Mouse (Mus musculus): ENCODE data around the gene Rapgef1. TPM values are rescaled to one million over a fixed set of nuclear protein-coding genes. Genes with fewer than 3 reads are reported as not detected.
A peak's percentile ranks its signal among the peaks of the same experiment; 100 is the strongest.
"Not testable (repeated sequence)": the region's sequence is repeated elsewhere in the genome, so short reads cannot be mapped to it uniquely, and the experiment has no call there.

Gene Rapgef1
- total RNA-seq, 2 experiments from 2014 or later, result 45.4 to 49.9 TPM

DNA sequence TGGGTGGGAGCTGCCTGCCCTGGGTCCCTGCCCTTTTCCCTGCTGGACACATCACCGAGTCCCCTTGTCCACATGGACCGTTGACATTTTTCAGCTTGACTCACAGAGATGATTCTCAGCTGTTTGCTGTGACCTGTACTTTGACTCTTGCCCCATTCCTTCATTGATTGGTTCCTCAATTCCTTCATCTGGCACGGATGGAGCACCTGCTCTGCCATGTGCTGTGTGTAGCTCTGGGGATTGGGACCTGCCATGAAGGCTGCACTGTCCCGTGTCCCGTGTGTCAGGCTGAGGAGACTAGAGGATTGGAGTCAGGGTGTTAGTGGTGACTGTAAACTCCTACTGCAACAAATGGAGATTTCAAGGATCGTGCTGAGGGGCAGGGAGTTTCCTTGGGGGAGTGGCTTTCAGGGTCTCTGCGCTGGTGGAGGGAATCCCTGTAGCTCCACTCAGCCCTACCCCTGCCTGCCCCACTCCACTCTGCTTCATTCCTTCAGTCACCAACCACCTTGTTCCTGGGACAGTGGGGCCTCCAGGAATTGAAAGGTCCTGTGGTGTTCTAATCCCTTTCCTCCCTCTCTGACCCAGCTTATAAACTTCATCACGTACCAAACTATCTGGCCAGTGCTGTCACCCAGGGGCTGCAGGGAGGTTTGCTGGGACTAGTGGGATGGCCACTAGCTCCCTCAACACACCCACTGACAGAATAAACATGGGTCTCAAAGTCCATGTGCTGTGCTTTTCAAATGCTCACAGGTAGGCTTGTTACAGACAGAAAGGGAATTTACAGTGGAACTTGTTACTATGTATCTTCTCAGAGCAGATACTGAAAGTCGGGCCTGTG, 3.9 kb downstream of the Rapgef1 start:
- DNase-seq, result no peak

DNA sequence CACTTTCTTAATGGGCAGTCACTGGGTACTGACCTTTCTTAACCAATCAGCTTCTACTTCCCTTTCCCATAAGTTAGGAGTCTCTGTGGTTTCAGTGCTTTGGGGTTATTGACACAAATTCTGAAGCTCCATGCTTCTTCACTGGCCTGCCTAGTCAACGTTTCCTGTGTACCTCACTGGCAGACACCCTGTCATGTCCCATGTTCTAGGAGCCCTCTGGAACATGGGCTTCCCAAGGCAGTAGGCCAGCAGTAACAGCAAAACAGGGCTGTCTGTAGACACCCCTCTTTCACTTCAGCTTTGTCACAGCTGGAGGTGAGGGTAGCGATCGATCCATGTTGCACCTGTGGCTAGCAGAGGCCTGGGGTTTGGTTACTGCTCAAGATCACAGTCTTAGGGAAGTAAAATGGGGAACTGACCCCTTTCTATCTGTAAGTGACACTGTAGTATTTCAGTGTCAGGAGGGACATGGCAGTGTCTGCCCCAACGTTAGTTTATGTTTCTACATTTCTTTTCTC, 4.6 kb downstream of the Rapgef1 start:
- DNase-seq, result no peak

DNA sequence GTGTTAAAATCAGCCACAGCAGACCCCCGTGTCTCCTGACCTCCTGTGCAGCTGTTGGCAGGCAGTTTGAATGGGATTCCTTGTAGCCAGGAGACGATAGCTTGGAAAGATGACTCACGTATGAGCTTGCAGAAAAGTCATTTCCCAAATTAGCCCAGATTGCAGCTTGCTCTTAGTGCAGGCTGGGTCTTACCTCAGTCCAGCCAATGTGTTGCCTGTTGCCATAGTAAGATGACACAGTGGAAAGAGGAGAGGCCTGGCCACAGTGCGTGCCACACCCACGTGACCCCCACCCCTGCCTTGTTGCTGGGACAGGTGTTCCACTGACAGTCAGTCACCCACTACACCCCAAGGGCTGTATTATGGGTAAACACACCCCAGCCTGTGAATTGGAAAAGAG, 5.2 kb downstream of the Rapgef1 start:
- peak; percentile 69 to 70 for DNase-seq

DNA sequence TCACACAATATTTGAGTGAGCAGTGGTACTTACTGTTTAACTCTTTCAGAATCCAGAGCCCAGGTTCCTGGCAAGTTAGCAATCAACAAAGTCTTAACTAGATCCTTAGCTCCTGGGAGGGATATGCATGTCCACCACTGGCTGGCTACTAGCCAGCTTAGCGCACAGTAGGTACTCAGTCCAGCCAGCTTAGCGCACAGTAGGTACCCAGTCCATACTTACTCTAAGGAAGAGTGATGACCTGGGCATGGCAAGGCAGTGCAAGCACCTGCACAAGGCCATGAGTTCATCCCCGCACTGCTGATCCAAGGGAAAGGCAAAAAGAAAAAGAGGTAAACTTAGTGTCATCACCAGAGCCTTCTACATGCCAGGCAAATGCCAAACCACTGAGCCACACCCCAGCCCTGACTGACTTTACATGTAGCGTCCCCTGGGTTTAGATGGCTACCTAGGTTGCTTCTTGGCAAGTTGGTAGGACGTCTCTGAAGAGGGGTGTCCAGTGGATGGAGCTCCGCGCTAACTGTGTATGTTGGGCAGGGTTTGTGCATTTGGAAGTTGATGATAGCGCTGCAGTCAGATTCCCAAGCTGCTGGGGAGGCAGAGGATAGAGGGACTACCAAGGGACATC, 6.2 kb downstream of the Rapgef1 start:
- DNase-seq, result no peak

DNA sequence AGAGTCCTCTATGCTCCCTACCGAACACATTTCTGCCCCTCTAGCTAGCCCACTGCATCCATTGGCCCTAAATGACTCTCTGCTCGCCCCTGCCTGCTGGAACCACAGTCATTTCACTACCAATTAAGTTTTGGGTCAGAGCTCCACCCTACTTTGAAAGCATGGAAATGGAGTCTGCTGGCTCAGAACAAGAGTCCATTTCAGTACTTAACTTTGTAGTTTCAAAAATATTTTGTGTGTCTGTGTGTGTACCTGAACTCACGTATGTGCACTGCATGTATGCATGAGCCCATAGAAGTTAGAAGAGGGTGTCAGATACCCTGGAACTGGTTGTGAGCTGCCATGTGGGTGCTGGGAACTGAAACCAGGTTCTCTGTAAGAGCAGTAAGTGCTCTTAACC, 7.8 kb downstream of the Rapgef1 start:
- no peak for DNase-seq

DNA sequence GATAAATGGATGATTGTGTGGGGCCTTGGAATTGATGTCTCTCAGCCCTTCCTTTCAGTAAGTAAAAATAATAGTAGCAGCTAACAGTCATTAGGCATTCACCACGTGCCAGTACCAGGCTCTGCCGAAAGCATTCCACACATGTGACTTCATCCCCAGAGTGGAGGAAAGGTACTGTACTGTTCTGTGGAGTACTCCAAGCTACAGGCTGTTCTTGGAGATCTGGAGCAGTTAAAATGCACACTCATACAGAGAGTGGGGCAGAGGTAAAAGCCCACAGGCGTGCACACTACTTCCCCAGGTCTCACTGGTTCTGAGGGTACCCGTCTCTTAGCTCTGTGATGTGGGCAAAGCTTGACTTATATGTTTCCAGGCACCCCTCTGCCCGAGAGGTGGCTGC, 8.7 kb downstream of the Rapgef1 start:
- DNase-seq, result peak in 1 of 2 experiments; percentile 37

DNA sequence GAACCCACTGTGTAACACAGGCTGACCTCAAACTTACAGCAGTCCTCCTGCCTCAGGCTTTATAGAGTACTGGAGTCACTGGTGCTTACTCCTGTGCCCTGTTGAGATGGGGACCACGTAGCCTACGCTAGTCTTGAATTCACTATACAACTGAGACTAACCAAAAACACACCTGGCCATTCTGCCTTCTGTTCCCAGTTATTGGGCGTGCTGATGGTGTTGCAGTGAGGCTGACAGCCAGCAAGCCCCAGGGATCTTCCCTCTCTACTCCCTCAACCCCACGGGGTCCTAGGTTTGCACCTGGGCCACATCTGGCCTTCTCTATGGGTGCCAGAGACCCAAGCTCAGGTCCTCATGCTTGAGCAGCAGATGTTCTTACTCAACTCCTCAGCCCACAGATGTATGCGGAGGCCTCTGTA, 9.3 kb downstream of the Rapgef1 start:
- no peak for DNase-seq

DNA sequence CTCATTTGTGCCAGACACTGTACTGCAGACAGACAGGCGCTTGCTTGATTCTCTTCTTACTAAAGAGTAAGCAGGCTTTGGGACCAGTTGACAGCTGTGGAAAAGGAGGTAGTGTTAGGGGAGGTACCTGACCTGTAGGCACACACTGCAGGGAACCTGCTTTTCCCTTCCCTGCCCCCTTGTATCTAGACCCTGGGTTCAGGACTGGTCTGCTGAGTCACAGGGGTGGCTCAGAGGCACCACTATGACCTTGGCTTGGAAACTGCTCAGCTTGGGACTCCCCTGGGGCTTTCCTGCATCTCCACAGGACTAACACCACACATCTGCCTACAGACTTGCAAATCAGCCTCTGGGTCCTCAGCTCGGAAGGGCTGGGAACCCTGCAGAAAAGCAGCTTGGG, 9.8 kb downstream of the Rapgef1 start:
- peak; percentile 75 to 79 for DNase-seq

DNA sequence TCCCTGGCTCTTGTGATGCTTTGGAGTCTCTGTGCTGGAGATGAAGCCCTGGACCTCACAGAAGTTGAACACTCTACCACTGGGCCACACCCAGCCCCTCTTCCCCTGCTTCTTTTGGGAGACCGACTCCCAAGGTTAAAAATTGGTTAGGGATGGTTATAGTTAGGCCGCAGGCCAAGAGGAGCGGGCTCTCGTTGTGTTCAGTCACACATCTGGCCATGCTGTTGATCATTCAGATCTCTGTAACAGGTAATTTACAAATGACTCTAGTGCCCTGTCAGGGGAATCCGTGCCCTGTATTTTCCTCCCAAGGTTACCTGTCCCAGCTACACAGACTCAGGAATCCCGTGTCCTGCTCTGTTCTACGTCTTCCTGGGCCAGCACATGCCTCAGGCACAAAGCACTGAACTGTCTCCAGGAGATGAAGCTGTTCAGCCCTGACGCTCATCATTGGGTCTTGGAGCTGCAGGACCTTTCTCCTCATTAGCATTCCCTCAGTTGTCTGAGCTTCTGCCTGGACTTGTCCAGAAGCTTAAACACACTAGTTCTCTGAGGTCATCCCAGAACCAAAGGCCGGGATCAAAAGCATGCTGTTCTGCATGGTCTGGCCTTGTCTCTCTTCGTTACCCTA, 10.7 kb downstream of the Rapgef1 start:
- no peak for DNase-seq

DNA sequence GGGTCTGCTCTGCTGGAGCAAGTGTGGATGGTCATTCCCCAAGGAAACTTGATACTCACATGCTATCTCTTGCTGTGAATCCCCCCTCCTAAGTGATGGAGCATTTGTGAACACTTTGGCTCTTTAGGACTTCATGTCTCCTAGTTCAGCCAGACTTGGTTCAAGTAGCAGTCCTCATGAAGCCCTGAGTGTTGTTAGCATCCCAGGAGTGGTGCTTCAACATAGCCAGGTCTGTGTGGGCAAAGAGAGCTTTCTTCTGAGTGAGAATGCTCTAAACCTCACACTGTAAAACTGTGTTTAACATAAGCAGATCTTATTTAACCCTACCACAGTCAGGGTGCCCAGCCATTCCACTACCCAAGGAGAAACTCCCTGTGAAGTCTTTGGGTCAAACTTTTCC, 11.5 kb downstream of the Rapgef1 start:
- no peak for DNase-seq

DNA sequence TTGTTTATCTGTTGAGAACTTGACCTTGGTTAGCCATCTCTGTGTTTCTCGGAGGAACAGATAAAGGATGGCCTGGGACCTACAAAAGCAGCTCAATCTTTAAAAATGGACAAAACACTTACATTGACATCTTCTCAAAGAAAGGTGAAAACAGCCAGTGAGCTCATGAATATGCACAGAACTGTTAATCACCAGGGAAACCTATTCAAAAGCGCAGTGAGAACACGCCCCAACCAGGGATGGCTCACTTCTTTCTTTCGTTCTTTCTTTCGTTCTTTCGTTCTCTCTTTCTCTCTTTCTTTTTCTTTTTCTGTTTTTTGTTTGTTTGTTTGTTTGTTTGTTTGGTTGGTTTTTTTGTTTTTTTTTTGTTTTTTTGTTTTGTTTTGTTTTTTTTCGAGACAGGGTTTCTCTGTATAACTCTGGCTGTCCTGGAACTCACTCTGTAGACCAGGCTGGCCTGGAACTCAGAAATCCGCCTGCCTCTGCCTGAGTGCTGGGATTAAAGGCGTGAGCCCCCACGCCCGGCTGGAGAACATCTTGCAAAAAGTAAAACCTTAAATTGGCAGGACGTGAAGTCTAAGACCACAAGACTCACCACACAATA, 12.1 kb downstream of the Rapgef1 start:
- DNase-seq, result not testable (repeated sequence)

DNA sequence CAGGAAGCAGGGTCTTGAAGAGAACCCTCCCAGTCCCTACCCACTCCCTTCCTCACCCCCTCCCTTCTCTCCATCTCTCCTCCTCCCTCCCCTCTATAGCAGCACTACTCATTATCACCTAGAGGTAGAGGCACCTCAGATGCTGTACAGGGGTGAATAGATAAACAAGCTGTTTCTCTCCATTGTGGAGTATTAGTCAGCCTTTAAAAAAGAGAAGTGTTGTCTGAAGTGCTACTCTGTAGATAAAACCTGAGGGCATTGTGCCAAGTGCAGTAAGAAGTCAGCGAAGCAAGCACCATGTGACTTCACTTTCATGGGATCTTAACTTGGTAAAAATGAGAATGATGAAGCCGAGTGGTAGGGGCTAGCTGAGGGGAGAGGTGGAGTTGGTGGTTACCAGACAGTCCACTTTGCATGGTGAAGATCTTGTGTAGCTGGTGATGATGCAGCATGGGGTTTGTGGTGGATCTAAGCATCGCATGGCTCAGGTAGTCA, 12.7 kb downstream of the Rapgef1 start:
- DNase-seq, result no peak

DNA sequence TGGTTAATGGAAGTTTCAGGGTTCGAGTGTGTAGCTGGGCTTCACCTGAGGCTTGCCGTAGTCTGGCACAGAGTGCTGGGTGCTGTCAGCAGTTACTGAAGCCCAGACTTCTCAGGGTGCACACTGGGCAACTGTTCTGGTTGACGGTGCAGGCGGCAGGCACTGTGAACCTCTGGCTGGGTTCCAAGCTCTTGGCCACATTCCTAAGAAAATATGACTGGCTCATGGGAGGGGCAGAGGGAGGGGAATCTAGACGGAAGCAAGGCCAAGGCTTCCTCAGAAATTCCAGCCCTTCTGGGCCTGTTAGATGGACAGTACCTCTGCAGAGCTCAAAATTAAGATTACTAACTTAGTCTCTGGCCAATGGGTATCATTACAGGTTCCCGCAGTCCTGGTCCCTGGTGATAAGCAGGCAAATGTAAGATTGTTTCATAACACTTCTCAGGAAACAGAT, 13.6 kb downstream of the Rapgef1 start:
- DNase-seq, result peak; percentile 93

DNA sequence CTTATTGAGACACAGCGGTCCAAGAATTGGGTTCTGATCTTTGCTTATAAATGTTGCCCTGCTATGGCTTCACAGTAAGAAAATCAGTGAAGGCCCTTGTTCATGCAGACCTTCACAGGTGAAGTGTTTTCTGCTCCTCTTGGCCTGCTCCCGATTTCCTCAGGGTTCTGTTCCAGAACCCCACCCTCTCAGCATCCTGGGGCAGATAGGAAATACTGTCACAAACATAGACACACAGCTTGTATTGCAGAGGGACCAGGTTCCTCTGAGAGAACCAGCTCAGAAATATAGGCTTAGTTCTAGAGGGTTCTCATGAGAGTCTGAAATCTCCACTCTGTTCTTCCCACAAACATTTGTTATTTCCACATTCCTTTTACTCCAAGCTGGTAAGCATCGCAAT, 14.3 kb downstream of the Rapgef1 start:
- no peak for DNase-seq

DNA sequence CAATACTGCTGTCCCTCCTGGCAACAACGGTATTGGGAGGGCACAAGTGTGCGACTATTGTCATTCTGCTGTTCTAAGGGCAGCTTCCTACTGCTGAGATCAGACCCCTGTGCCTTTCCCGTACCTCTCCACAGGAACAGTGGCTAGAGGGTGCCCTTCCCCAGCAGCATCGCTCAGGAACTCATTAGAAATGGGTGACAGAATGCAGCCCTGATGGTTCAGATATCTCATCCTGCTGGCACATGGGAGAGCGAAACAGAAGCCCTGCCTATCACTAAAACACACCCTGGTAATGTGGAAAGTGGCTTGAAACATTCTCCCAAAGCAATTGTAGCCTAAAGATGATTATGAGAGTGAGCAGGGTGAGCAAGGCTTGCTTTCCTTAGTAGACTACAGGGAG, 15.0 kb downstream of the Rapgef1 start:
- no peak for DNase-seq

DNA sequence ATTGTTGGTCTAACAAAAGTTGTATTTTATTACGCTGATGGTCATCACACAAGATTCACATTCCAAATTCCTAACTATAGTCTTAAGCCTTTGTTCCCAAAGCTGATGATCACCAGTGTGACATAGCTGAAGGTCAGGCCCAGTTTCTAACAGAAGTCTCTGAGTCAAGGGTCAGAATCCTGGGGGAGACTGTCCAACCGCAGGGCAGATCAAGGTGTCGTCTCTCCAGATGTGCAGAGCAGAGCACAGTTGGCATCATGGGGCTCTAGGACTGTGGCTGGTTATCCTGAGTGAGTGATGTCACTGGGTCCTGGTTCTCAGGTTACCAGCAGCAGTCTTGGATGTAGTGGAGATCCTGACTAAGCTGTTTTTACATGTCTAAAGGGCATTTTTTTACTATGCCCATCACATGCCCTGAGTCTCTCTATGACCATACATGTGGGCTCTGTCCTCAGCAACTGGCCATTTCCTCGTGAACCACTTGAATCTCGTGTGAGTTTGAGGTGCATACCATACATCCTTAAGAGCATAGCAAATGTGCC, 16.5 kb downstream of the Rapgef1 start:
- no peak for DNase-seq

DNA sequence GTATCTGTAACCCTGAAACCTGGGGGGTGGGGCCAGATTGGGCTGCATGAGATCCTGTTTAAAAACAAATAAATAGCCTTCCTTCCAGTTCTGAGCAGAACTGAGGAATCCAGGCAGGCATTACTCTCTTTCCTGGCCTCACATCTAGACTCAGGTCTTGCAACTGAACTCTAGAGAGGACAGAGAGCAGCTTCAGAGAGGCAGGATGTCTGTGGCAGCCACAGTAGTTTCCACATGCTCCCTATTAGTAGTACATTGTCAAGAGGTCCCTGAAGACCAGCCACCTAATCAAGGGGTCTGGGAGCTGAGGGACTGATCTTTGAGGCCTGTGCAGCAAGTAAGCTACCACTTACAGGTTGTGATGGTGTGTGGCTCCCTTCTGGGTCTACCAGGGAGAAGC, 18.0 kb downstream of the Rapgef1 start:
- DNase-seq, result no peak

DNA sequence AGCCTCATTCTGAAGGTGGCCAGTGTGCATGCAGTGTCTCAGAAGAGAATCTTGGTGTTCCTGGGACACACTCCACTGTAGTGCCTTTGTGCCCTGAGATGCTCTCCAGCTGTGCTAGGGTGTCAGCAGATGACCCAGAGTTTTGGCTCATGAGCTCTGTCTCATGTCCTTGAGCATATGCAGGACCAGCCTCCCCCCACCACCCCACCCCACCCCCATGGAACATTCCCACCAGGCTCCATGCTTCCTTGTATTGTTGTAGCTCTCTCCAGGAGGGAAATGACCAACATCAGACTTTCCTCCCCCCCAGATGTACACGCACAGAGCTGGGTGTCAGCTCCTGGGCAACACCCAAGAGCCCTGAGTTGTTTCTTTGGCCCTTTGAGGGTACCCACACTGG, 19.9 kb downstream of the Rapgef1 start:
- no peak for DNase-seq

DNA sequence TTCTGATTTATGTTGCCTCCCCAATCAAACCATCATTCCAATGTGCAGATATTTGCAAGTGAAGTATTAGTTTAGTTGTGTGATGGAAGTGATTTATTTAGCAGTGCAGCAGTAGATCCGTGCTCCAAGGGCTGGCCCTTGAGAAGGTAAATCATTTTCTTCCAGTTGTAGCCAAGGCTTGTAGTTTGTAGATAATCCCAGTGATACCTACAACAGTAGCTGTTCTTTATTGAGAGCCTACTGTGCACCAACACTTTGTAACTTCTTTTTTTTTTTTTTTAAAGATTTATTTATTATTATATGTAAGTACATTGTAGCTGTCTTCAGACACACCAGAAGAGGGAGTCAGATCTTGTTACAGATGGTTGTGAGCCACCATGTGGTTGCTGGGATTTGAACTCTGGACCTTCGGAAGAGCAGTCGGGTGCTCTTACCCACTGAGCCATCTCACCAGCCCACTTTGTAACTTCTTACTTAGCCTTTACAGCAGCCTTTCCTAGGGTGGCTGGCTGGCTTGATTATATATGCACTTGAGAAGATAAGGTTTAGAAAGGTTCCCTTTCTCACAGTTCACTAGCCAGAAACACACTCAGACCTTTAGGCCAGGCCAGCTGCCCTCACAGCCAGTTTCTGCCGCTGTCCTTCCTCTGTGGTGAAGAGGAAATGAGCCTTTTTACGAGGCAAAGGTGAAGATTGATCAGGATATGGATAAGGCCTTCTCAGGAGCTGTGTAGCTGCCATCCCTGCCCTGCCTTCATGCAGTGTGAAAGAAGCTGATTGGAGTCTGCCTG, 20.6 kb downstream of the Rapgef1 start:
- no peak for DNase-seq

DNA sequence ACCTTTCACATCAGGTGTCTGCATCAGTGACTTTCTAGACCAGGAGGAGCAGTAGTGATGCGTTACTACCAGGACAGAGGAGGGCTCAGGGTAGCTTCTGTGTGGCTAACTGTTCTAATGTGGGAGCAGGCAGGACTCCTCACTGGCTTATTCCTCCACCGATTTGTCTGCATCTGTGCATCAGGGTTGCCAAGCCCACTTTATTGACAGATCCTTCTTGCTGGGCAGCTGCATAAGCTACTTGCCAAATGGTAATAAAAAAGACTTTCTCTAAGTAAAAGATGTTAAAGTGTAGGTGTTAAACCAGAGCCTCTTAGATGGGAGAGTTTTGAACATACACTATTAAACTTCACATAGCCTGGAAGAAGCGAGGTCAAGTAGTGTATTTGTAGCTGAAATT, 22.2 kb downstream of the Rapgef1 start:
- no peak for DNase-seq

DNA sequence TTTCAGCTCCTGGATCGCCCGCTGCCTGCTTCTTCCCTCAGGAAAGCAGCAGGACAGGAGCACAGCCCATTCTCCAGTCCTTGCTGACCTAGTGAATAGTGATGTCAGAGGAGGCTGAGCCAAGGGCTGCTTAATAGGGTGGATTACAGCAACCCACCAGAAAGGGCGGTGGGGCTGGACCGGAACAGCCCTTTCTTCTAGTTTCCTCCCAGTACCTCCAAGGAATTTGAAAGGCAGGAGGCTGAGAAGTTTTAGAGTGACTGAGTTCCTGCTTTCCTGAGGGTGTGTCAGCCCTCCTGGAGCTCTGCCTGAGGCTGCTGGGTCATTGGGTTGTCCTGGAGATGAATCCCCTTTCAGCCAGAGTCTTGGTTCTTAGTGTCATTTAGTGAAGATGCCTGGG, 23.9 kb downstream of the Rapgef1 start:
- DNase-seq, result peak; percentile 29 to 45
